Mouse (Mus musculus) intestine, embryonic 16.5 days (tissue): Measurements from ENCODE around the gene Slc2a8. TPM values are rescaled to one million over a fixed set of nuclear protein-coding genes. Genes with fewer than 3 reads are reported as not detected.
"Not testable (repeated sequence)": the region's sequence is repeated elsewhere in the genome, so short reads cannot be mapped to it uniquely, and the experiment has no call there.

Experiments used
- ATAC-seq: fragments of 200-750 bp; cut with Nextera tagmentation; 2 replicates; pipeline ENCODE4 v1.8.0; 2017; ENCODE audit warnings: moderate TSS enrichment, moderate library complexity
- H3K27ac ChIP-seq: fragments of 300-500 bp; sonication (generic); 2 replicates; pipeline ENCODE4 v1.5.1; 2014; ENCODE audit warnings: mild to moderate bottlenecking, low read length
- H3K27me3 ChIP-seq: fragments of 300-500 bp; sonication (generic); replicated peaks from 2 replicates; pipeline ENCODE4 v1.6.1; 2014; ENCODE audit warnings: low read length, control low read depth, mixed read lengths; ENCODE audit not compliant: control insufficient read depth, insufficient read depth
- H3K36me3 ChIP-seq: fragments of 300-500 bp; sonication (generic); 2 replicates; pipeline ENCODE4 v1.6.1; 2014; ENCODE audit warnings: low read length, control low read depth; ENCODE audit not compliant: control insufficient read depth, insufficient read depth
- H3K4me1 ChIP-seq: fragments of 300-500 bp; sonication (generic); 2 replicates; pipeline ENCODE4 v1.6.1; 2014; ENCODE audit warnings: low read length, control low read depth, mixed read lengths; ENCODE audit not compliant: control insufficient read depth, insufficient read depth
- H3K4me2 ChIP-seq: fragments of 300-500 bp; sonication (generic); 2 replicates; pipeline ENCODE4 v1.6.1; 2014; ENCODE audit warnings: low read depth, low read length, control low read depth
- H3K4me3 ChIP-seq: fragments of 300-500 bp; sonication (generic); 2 replicates; pipeline ENCODE4 v1.5.1; 2014; ENCODE audit warnings: mild to moderate bottlenecking, low read length
- H3K9ac ChIP-seq: fragments of 300-500 bp; sonication (generic); 2 replicates; pipeline ENCODE4 v1.6.1; 2014; ENCODE audit warnings: low read depth, low read length
- H3K9me3 ChIP-seq: fragments of 300-500 bp; sonication (generic); 2 replicates; pipeline ENCODE4 v1.6.1; 2016; ENCODE audit warnings: low read length, control low read depth; ENCODE audit not compliant: control insufficient read depth
- WGBS: fragments of 180-500 bp; shearing (Covaris S2); extraction: QIAGEN DNeasy Blood & Tissue Kit; methylation state at CpG from one replicate; pipeline ENCODE4 v1.1.7; 2014; 5-methylcytosine and 5-hydroxymethylcytosine counted together
- polyA plus RNA-seq: library from polyadenylated mRNA; unstranded; fragments of >200 nt; fragmentation: Nextera tagmentation; extraction: Ambion mirVana; gene quantifications from 2 replicates; pipeline ENCODE4 v1.2.1, GENCODE M21; 2015

Gene Slc2a8
- polyA plus RNA-seq, result 21.5 and 26.6 TPM in 2 replicates

DNA sequence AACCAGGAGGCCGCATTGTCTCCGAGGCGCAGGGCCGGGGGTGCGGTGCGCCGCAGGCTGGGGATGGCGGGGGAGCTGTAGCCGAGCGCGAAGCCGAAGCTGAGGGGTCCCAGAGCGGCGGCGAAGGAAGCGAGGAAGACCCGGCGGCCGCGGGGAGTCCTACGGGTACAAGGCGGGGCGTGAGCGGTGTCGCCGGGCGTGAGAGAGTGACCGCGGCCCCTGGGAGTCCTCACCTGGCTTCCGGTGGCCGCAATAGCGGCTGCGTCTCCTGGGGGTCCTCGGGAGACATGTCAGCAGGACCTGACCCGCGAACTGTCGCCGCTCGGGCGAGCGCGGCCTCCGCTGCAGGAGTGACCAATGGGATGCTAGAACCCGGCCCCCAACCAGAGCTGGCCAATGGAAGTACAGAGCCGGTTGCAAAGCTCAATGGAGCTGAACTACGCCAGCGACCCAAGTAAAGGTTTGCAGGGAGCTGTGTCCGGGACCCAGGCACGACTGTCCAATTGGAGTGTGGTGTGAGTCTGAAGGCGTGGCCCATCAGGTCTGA, at the start of gene Slc2a8:
Gene Slc2a8 (minus strand): TSS at position 359 of the 547 bp plus-strand sequence.
- WGBS, result under 1% methylated on average over 49 of the region's 50 CpGs
- peak within 1 kb of the TSS; percentile 62 for H3K27ac ChIP-seq

DNA sequence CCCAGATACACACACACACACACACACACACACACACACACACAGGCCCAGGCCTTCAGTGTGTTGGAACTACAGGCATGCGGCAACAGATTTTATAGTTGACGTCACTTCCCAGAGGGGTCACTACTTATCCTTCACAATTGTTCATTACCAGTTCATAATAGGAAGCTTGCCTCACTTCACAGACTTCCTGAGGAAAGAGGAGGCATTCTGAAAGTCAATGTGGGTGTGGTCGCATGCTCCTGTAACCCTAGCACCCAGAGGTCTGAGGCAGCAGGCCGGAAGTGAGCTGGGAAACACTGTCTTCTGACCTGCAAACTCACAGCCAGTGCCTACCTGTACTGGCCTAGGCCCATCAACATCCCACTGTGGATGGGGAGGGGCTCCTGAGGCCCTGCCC, 43.2 kb upstream of the Slc2a8 start:
- ATAC-seq, result peak; percentile 40
- Histone ChIP-seq H3K4me3 (no peak overlapping the region), H3K36me3 (no peaks in the 10 kb centered on the region), H3K4me1 (no peaks in the 10 kb centered on the region), H3K27ac (no peak overlapping the region), H3K9ac (no peak overlapping the region), H3K27me3 (no peaks in the 10 kb centered on the region), H3K4me2 (no peak overlapping the region), H3K9me3 (no peaks in the 10 kb centered on the region)
- 69% methylated on average over 4 of the region's 4 CpGs for WGBS

More for the DNA sequence above, at the start of gene Slc2a8:
- H3K4me3 ChIP-seq, result peak within 1 kb of the TSS; percentile 87
- no peaks in the 10 kb centered on the region for H3K9me3 ChIP-seq
- peak; percentile 99 for ATAC-seq
- H3K27me3 ChIP-seq, result no peaks in the 10 kb centered on the region
- H3K4me1 ChIP-seq, result peaks cover 8% of the 10 kb centered on the region
- H3K36me3 ChIP-seq, result no peaks in the 10 kb centered on the region
- peak within 1 kb of the TSS; percentile 90 for H3K9ac ChIP-seq
- peak within 1 kb of the TSS; percentile 97 for H3K4me2 ChIP-seq

DNA sequence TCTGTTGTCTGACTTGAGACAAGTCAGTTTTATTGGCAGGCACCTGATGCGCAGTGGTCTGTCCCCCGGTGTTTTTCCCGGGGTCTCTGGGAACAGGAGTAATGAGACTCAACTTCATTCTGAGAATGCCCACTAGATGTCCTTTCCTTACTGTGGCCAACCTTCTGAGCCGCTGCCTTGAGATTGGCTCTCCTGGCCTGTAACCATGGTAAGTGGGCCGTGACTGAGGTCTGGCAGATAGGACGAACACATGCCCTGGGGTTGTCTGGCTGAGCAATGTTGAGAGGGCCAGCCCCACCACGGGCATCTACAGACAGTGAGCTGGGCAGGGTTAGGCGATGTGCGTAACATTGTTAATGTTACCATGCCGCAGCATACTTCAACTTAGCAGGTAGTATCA, 42.7 kb upstream of the Slc2a8 start:
- ATAC-seq, result peak; percentile 38; the same call in 1 of the 2 replicates

DNA sequence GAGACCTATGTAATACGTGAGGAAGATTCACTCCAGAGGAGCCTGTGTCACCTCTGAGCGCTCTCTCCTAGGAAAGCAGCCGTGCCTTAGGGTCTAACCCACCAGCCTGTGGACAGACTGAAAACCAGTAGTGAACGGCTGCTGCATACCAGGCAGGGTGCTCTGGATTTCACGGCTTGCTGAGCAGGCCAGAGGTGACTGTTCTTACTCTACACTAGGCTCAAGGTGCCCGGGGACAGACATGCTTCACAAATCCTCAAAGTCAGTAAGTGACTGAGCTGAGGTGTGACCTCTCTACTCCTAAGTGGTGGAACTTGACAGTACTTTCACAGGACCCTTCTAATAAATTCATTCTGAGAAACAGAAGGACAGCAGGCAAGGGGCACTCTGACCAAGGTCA, 41.0 kb upstream of the Slc2a8 start:
- no peaks in the 10 kb centered on the region for H3K36me3 ChIP-seq
- H3K4me3 ChIP-seq, result no peak overlapping the region
- H3K9me3 ChIP-seq, result no peaks in the 10 kb centered on the region
- no peaks in the 10 kb centered on the region for H3K27me3 ChIP-seq
- H3K9ac ChIP-seq, result no peak overlapping the region
- 82% methylated on average over 6 of the region's 6 CpGs for WGBS
- no peak overlapping the region for H3K4me2 ChIP-seq
- H3K27ac ChIP-seq, result no peak overlapping the region
- no peak for ATAC-seq
- H3K4me1 ChIP-seq, result no peaks in the 10 kb centered on the region

More for the DNA sequence above, 42.7 kb upstream of the Slc2a8 start:
- Histone ChIP-seq H3K4me1 (no peaks in the 10 kb centered on the region), H3K36me3 (no peaks in the 10 kb centered on the region), H3K27ac (no peak overlapping the region), H3K9me3 (no peaks in the 10 kb centered on the region), H3K27me3 (no peaks in the 10 kb centered on the region), H3K9ac (no peak overlapping the region), H3K4me3 (no peak overlapping the region), H3K4me2 (no peak overlapping the region)
- WGBS, result 65% methylated on average over 10 of the region's 10 CpGs

DNA sequence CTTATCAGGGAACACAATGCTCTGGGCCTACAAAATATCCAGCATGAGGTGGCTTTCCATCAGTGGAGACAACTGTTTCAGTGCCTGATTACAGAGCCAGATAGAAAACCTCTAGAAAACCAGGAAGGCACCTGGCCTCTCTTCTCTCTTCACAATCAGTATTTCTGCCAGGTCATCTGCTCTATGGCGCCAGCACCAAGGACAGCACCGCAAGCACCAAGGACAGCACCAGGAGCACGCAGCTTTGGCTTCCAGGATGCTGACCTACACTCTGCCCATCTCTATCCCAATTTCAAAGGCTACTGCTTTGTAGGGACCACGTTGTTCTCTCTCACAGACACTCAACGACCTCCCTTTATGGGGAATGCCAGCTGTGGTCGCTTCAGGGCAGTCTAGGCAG, 36.1 kb upstream of the Slc2a8 start:
- Histone ChIP-seq H3K9ac (no peak overlapping the region), H3K4me3 (no peak overlapping the region), H3K27ac (no peak overlapping the region), H3K4me1 (no peaks in the 10 kb centered on the region), H3K27me3 (no peaks in the 10 kb centered on the region), H3K36me3 (no peaks in the 10 kb centered on the region), H3K4me2 (no peak overlapping the region), H3K9me3 (no peaks in the 10 kb centered on the region)
- WGBS, result 7% methylated on average over 6 of the region's 6 CpGs
- no peak for ATAC-seq

DNA sequence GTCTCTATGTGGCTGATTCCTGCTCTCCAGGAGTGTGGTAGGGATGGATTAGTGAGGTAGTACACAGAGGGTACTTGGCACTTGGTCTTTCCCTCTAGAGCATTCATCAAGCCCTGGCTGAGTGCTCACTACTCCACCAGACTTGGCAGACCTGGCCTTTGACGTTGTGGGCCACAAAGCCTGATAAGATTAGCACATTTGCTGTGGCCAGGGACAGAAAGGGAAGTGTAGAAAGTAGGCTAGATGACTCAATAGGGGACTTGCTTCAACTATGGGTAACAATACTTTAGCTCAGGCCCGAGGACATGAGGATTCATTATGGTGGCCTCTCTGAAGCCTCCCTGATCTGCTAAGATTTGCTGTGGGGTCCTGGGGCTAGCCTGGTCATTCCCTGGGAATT, 35.3 kb upstream of the Slc2a8 start:
- ATAC-seq, result no peak
- Histone ChIP-seq H3K27ac (no peak overlapping the region), H3K4me1 (no peaks in the 10 kb centered on the region), H3K4me2 (no peak overlapping the region), H3K4me3 (no peak overlapping the region), H3K9me3 (no peaks in the 10 kb centered on the region), H3K36me3 (no peaks in the 10 kb centered on the region), H3K9ac (no peak overlapping the region), H3K27me3 (no peaks in the 10 kb centered on the region)
- 75% methylated on average over 2 of the region's 2 CpGs for WGBS

DNA sequence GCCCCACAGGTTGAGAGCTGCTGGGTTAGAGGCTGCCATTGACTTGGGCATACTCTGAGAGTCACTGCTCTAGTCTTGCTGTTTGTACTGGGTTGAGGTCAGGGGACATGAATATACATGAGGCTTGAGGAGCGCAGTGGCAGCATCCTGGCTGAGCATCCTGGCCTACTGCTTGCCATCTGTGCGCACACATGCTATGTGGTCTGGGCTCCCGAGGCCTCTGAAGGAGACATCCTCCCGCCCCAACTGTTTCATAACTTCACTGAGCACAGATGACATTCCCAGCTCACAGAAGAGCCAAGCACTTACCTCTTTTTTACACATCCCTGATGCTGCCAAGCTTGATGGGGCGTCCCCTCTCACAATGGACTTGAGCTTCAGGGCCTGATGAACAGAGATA, 33.0 kb upstream of the Slc2a8 start:
- Histone ChIP-seq H3K4me3 (no peak overlapping the region), H3K4me2 (no peak overlapping the region), H3K9ac (no peak overlapping the region), H3K4me1 (no peaks in the 10 kb centered on the region), H3K27me3 (no peaks in the 10 kb centered on the region), H3K27ac (no peak overlapping the region), H3K36me3 (no peaks in the 10 kb centered on the region), H3K9me3 (no peaks in the 10 kb centered on the region)
- WGBS, result 82% methylated on average over 5 of the region's 5 CpGs
- ATAC-seq, result no peak

DNA sequence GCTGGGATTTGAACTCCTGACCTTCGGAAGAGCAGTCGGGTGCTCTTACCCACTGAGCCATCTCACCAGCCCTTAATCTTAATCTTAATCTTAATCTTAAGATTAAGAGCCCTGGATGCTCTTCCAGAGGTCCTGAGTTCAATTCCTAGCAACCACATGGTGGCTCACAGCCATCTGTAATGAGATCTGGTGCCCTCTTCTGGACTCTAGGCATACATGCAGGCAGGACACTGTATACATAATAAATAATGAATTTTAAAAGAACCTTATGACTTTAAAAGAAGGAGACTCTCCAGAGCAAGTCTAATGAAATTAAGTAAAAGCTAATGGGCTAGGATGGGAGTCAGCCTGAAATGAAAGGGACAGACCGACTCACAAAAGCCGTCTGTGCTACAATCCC, 27.2 kb upstream of the Slc2a8 start:
- 85% methylated on average over 4 of the region's 4 CpGs for WGBS
- not testable (repeated sequence) for H3K9me3 ChIP-seq, H3K36me3 ChIP-seq, H3K27me3 ChIP-seq, H3K4me1 ChIP-seq, H3K4me2 ChIP-seq, ATAC-seq, H3K27ac ChIP-seq, H3K4me3 ChIP-seq, H3K9ac ChIP-seq

DNA sequence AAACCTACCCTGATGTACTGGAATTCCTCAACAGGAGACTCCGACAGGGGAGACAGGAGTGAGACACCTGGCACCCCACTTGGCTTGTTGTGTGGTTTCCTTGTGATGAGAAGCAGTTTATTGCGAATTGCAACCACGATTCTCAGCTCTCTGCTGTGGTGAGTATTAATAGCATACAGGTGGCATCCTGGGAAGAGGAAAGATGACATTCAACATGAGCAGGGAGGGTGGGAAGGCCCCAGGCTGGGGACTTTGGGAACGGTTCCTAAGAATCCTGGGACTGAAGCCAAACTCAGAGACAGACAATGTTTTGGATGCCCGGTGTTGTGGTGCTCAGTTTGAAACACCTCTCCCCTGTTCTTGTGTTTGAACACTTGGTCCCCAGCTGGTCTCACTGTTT, 23.2 kb upstream of the Slc2a8 start:
- H3K36me3 ChIP-seq, result no peaks in the 10 kb centered on the region
- H3K4me2 ChIP-seq, result no peak overlapping the region
- ATAC-seq, result no peak
- no peak overlapping the region for H3K4me3 ChIP-seq
- 67% methylated on average over 5 of the region's 5 CpGs for WGBS
- H3K27ac ChIP-seq, result no peak overlapping the region
- H3K9me3 ChIP-seq, result no peaks in the 10 kb centered on the region
- no peak overlapping the region for H3K9ac ChIP-seq
- no peaks in the 10 kb centered on the region for H3K27me3 ChIP-seq
- H3K4me1 ChIP-seq, result no peaks in the 10 kb centered on the region

DNA sequence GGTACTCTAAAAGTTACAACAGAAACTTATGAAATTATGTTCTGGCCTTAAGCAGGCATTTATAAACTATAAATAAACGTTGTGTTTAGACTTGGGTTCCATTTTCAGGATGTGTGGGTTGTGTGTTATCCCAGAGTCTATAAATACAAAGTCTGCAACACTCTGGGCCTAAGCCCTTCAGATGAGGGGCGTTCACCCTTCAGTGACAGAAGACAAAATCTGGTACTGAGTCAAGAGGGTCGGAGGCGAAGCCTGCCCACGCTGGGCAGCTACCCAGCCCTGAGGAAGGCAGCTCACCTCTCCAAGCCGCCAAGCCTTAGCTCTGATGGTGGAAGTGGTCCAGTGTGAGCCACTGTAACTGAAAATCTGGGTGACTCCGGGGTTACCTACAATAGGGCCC, 20.3 kb upstream of the Slc2a8 start:
- Histone ChIP-seq H3K36me3 (no peaks in the 10 kb centered on the region), H3K27me3 (no peaks in the 10 kb centered on the region), H3K9ac (no peak overlapping the region), H3K9me3 (no peaks in the 10 kb centered on the region), H3K4me3 (no peak overlapping the region), H3K27ac (no peak overlapping the region), H3K4me1 (no peaks in the 10 kb centered on the region), H3K4me2 (no peak overlapping the region)
- ATAC-seq, result no peak
- WGBS, result 89% methylated on average over 7 of the region's 7 CpGs
